Mouse (Mus musculus): ENCODE data around the gene Dhrs3. TPM values are rescaled to one million over a fixed set of nuclear protein-coding genes. Genes with fewer than 3 reads are reported as not detected.

Dhrs3 gene
- polyA plus RNA-seq, 1 experiment from 2014 or later = 41.9 TPM

- WGBS = 76% methylated on average over 2 of the region's 2 CpGs
- Histone ChIP-seq H3K4me2 (ENCODE audit: low read depth, low read length) (no peak overlapping the region), H3K4me3 (ENCODE audit: low read depth, low read length) (no peak overlapping the region), H3K27ac (replicated peaks; ENCODE audit: low read depth, low read length) (no peak overlapping the region), H3K4me1 (ENCODE audit: control insufficient read depth, insufficient read depth, low read length) (no peaks in the 10 kb centered on the region), H3K36me3 (replicated peaks; ENCODE audit: control insufficient read depth, insufficient read depth, low read depth, low read length) (no peaks in the 10 kb centered on the region), H3K27me3 (ENCODE audit: control insufficient read depth, insufficient read depth, low read length) (no peaks in the 10 kb centered on the region), H3K9me3 (replicated peaks; ENCODE audit: control insufficient read depth, low read length) (no peaks in the 10 kb centered on the region), H3K9ac (replicated peaks; ENCODE audit: low read length) (no peak overlapping the region)
- DNase-seq (ENCODE audit: low spot score) (no peak), ATAC-seq (replicated peaks; ENCODE audit: insufficient number of reproducible peaks, low FRiP score, low TSS enrichment, low read depth) (no peak)
Measured at GRCm38 (mm10) chr4:144957721-144958120, 65.1 kb downstream of the Dhrs3 start.

- Histone ChIP-seq H3K4me1 (ENCODE audit: control insufficient read depth, insufficient read depth, low read length) (no peaks in the 10 kb centered on the region), H3K9me3 (replicated peaks; ENCODE audit: control insufficient read depth, low read length) (no peaks in the 10 kb centered on the region), H3K27me3 (ENCODE audit: control insufficient read depth, insufficient read depth, low read length) (no peaks in the 10 kb centered on the region), H3K27ac (replicated peaks; ENCODE audit: low read depth, low read length) (no peak overlapping the region), H3K4me3 (ENCODE audit: low read depth, low read length) (no peak overlapping the region), H3K9ac (replicated peaks; ENCODE audit: low read length) (no peak overlapping the region), H3K36me3 (replicated peaks; ENCODE audit: control insufficient read depth, insufficient read depth, low read depth, low read length) (no peaks in the 10 kb centered on the region), H3K4me2 (ENCODE audit: low read depth, low read length) (no peak overlapping the region)
- ATAC-seq (replicated peaks; ENCODE audit: insufficient number of reproducible peaks, low FRiP score, low TSS enrichment, low read depth) (no peak), DNase-seq (ENCODE audit: low spot score) (no peak)
- WGBS = 59% methylated on average over 8 of the region's 8 CpGs
Measured at GRCm38 (mm10) chr4:144960188-144960904, 67.7 kb downstream of the Dhrs3 start.

- Histone ChIP-seq H3K9me3 (replicated peaks; ENCODE audit: control insufficient read depth, low read length) (no peaks in the 10 kb centered on the region), H3K4me3 (ENCODE audit: low read depth, low read length) (no peak overlapping the region), H3K27me3 (ENCODE audit: control insufficient read depth, insufficient read depth, low read length) (no peaks in the 10 kb centered on the region), H3K9ac (replicated peaks; ENCODE audit: low read length) (no peak overlapping the region), H3K36me3 (replicated peaks; ENCODE audit: control insufficient read depth, insufficient read depth, low read depth, low read length) (no peaks in the 10 kb centered on the region), H3K4me2 (ENCODE audit: low read depth, low read length) (no peak overlapping the region), H3K4me1 (ENCODE audit: control insufficient read depth, insufficient read depth, low read length) (no peaks in the 10 kb centered on the region), H3K27ac (replicated peaks; ENCODE audit: low read depth, low read length) (no peak overlapping the region)
- ATAC-seq (replicated peaks; ENCODE audit: insufficient number of reproducible peaks, low FRiP score, low TSS enrichment, low read depth) (no peak), DNase-seq (ENCODE audit: low spot score) (no peak)
- WGBS = 92% methylated on average over 4 of the region's 4 CpGs
Measured at GRCm38 (mm10) chr4:144961232-144961631, 68.6 kb downstream of the Dhrs3 start.

GRCm38 (mm10) chr4:144961696-144962095 lies 69.1 kb downstream of the Dhrs3 start:
- WGBS = 80% methylated on average over 3 of the region's 3 CpGs
- no peak overlapping the region for H3K27ac ChIP-seq (replicated peaks; ENCODE audit: low read depth, low read length)
- H3K4me3 ChIP-seq (ENCODE audit: low read depth, low read length) = no peak overlapping the region
- no peak overlapping the region for H3K9ac ChIP-seq (replicated peaks; ENCODE audit: low read length)
- DNase-seq (ENCODE audit: low spot score) (no peak), ATAC-seq (replicated peaks; ENCODE audit: insufficient number of reproducible peaks, low FRiP score, low TSS enrichment, low read depth) (no peak)
- H3K4me2 ChIP-seq (ENCODE audit: low read depth, low read length) = no peak overlapping the region
- no peaks in the 10 kb centered on the region for H3K4me1 ChIP-seq (ENCODE audit: control insufficient read depth, insufficient read depth, low read length)
- no peaks in the 10 kb centered on the region for H3K36me3 ChIP-seq (replicated peaks; ENCODE audit: control insufficient read depth, insufficient read depth, low read depth, low read length)
- no peaks in the 10 kb centered on the region for H3K27me3 ChIP-seq (ENCODE audit: control insufficient read depth, insufficient read depth, low read length)
- no peaks in the 10 kb centered on the region for H3K9me3 ChIP-seq (replicated peaks; ENCODE audit: control insufficient read depth, low read length)

- ATAC-seq (replicated peaks; ENCODE audit: insufficient number of reproducible peaks, low FRiP score, low TSS enrichment, low read depth) (no peak; the same call in 1 of the 2 replicates), DNase-seq (ENCODE audit: low spot score) (no peak)
- Histone ChIP-seq H3K9me3 (replicated peaks; ENCODE audit: control insufficient read depth, low read length) (no peaks in the 10 kb centered on the region), H3K4me2 (ENCODE audit: low read depth, low read length) (no peak overlapping the region), H3K4me3 (ENCODE audit: low read depth, low read length) (no peak overlapping the region), H3K27me3 (ENCODE audit: control insufficient read depth, insufficient read depth, low read length) (no peaks in the 10 kb centered on the region), H3K9ac (replicated peaks; ENCODE audit: low read length) (no peak overlapping the region), H3K4me1 (ENCODE audit: control insufficient read depth, insufficient read depth, low read length) (no peaks in the 10 kb centered on the region), H3K27ac (replicated peaks; ENCODE audit: low read depth, low read length) (no peak overlapping the region), H3K36me3 (replicated peaks; ENCODE audit: control insufficient read depth, insufficient read depth, low read depth, low read length) (no peaks in the 10 kb centered on the region)
- 83% methylated on average over 2 of the region's 2 CpGs for WGBS
Measured at GRCm38 (mm10) chr4:144965255-144965654, 72.6 kb downstream of the Dhrs3 start.

GRCm38 (mm10) chr4:144968371-144968770 lies 75.7 kb downstream of the Dhrs3 start:
- H3K27ac ChIP-seq (replicated peaks; ENCODE audit: low read depth, low read length) = no peak overlapping the region
- H3K4me1 ChIP-seq (ENCODE audit: control insufficient read depth, insufficient read depth, low read length) = no peaks in the 10 kb centered on the region
- no peaks in the 10 kb centered on the region for H3K27me3 ChIP-seq (ENCODE audit: control insufficient read depth, insufficient read depth, low read length)
- 91% methylated on average over 3 of the region's 3 CpGs for WGBS
- no peaks in the 10 kb centered on the region for H3K36me3 ChIP-seq (replicated peaks; ENCODE audit: control insufficient read depth, insufficient read depth, low read depth, low read length)
- H3K9me3 ChIP-seq (replicated peaks; ENCODE audit: control insufficient read depth, low read length) = no peaks in the 10 kb centered on the region
- H3K4me3 ChIP-seq (ENCODE audit: low read depth, low read length) = no peak overlapping the region
- no peak overlapping the region for H3K4me2 ChIP-seq (ENCODE audit: low read depth, low read length)
- ATAC-seq (replicated peaks; ENCODE audit: insufficient number of reproducible peaks, low FRiP score, low TSS enrichment, low read depth) = no peak
- DNase-seq (ENCODE audit: low spot score) = no peak
- no peak overlapping the region for H3K9ac ChIP-seq (replicated peaks; ENCODE audit: low read length)

GRCm38 (mm10) chr4:144969030-144969429 lies 76.4 kb downstream of the Dhrs3 start:
- ATAC-seq (replicated peaks; ENCODE audit: insufficient number of reproducible peaks, low FRiP score, low TSS enrichment, low read depth) (no peak), DNase-seq (ENCODE audit: low spot score) (no peak)
- 77% methylated on average over 6 of the region's 6 CpGs for WGBS
- H3K4me2 ChIP-seq (ENCODE audit: low read depth, low read length) = no peak overlapping the region
- no peak overlapping the region for H3K27ac ChIP-seq (replicated peaks; ENCODE audit: low read depth, low read length)
- H3K4me1 ChIP-seq (ENCODE audit: control insufficient read depth, insufficient read depth, low read length) = no peaks in the 10 kb centered on the region
- no peaks in the 10 kb centered on the region for H3K27me3 ChIP-seq (ENCODE audit: control insufficient read depth, insufficient read depth, low read length)
- H3K36me3 ChIP-seq (replicated peaks; ENCODE audit: control insufficient read depth, insufficient read depth, low read depth, low read length) = no peaks in the 10 kb centered on the region
- no peaks in the 10 kb centered on the region for H3K9me3 ChIP-seq (replicated peaks; ENCODE audit: control insufficient read depth, low read length)
- no peak overlapping the region for H3K9ac ChIP-seq (replicated peaks; ENCODE audit: low read length)
- no peak overlapping the region for H3K4me3 ChIP-seq (ENCODE audit: low read depth, low read length)

GRCm38 (mm10) chr4:144971048-144971447 lies 78.4 kb downstream of the Dhrs3 start:
- Histone ChIP-seq H3K9me3 (replicated peaks; ENCODE audit: control insufficient read depth, low read length) (no peaks in the 10 kb centered on the region), H3K27me3 (ENCODE audit: control insufficient read depth, insufficient read depth, low read length) (no peaks in the 10 kb centered on the region), H3K4me3 (ENCODE audit: low read depth, low read length) (no peak overlapping the region), H3K36me3 (replicated peaks; ENCODE audit: control insufficient read depth, insufficient read depth, low read depth, low read length) (no peaks in the 10 kb centered on the region), H3K9ac (replicated peaks; ENCODE audit: low read length) (no peak overlapping the region), H3K27ac (replicated peaks; ENCODE audit: low read depth, low read length) (no peak overlapping the region), H3K4me2 (ENCODE audit: low read depth, low read length) (no peak overlapping the region), H3K4me1 (ENCODE audit: control insufficient read depth, insufficient read depth, low read length) (no peaks in the 10 kb centered on the region)
- WGBS = 92% methylated on average over 2 of the region's 2 CpGs
- ATAC-seq (replicated peaks; ENCODE audit: insufficient number of reproducible peaks, low FRiP score, low TSS enrichment, low read depth) = no peak
- DNase-seq (ENCODE audit: low spot score) = no peak

Measured in embryonic facial prominence, embryonic 11.5 days (tissue).